Mouse (Mus musculus) megakaryocyte, embryonic 14.5 days (primary cell): Measurements from ENCODE around the gene Ttll11.

Experiments used
- FLI1 ChIP-seq: IDR thresholded peaks from 2 replicates; pipeline ENCODE4 v1.6.1; 2012; ENCODE audit warnings: low read length, inconsistent platforms, mixed read lengths
- GATA1 ChIP-seq: IDR thresholded peaks from 3 replicates; pipeline ENCODE4 v1.6.1; 2012; ENCODE audit warnings: mixed read lengths, low read length, inconsistent platforms, borderline replicate concordance

DNA sequence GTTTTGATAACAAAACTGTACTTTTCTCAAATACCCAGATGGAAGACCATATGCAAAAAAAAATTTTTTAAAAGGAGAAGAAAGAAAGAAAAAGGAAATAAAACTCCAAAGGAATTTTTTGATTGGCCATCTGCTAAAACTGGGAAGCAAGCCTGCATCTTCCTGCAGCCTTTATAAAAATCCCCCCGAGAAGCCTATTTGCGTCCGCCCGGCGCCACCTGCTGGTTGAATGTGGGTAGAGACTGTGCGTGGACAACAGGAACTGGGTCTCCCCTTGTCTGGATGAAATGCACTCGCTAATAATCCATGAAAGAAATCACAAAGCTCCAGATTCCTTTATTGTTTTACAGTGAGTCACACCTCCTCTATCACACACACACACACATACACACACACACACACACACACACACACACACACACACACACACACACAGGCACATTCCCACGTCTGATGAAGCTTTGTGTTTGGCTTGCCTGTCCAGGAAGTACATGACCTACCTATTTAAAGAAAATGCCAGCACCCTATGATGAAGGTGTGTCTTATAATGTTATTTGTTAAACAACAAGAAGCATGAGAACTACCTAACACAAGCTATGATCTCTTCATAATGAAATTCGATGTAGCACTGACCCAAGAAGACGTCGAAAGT lies 49.1 kb downstream of the Ttll11 start:
- no peak for TF ChIP-seq GATA1
- no peak for TF ChIP-seq FLI1
